Mouse (Mus musculus): Measurements from ENCODE around the gene Ap5b1. TPM values are rescaled to one million over a fixed set of nuclear protein-coding genes. Genes with fewer than 3 reads are reported as not detected.
A peak's percentile ranks its signal among the peaks of the same experiment; 100 is the strongest.

The Ap5b1 gene
- polyA plus RNA-seq, 1 experiment from 2014 or later = 10.3 TPM

DNA sequence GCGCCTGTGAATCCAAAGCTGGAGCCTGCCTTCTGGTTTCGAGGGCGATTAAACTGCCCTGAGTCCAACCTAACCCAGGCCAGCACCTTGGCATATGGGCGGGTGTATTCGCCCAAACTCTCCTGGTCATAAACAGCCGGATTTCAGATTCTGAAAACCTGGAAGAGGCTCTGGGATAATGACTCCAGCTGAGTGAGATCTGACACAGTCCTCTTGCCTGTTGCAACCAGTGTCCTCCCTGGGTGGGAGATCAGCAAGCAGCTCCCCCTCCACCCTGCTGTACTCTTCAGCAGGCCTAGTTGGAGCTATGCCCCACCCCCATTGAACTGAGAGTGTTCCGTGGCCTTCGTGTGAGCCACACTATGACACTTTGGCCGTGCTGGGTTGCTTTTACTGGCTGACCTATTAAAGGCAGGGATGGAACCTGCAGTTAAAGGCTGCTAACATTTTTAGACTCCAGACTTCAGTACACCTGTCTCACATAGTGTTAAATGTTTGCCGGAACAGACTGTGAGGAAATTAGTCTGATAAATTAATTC lies 6.5 kb upstream of the Ap5b1 start:
- Histone ChIP-seq H3K36me3 (ENCODE audit: control insufficient read depth, insufficient read depth, low read length) (no peaks in the 10 kb centered on the region), H3K9me3 (ENCODE audit: control insufficient read depth, low read length) (no peaks in the 10 kb centered on the region), H3K27ac (ENCODE audit: low read length) (peak overlapping the region; percentile 92), H3K4me2 (ENCODE audit: low read depth, low read length) (peak overlapping the region; percentile 50), H3K9ac (ENCODE audit: low read depth, low read length) (peak overlapping the region; percentile 71), H3K4me1 (ENCODE audit: control insufficient read depth, insufficient read depth, low read length) (peaks cover 25% of the 10 kb centered on the region), H3K4me3 (ENCODE audit: low read length) (peak overlapping the region; percentile 58), H3K27me3 (replicated peaks; ENCODE audit: control insufficient read depth, insufficient read depth, low read length) (peaks cover 4% of the 10 kb centered on the region; the same call in 1 of the 2 replicates)
- peak; percentile 34; the same call in 1 of the 2 replicates for ATAC-seq
- 14% methylated on average over 10 of the region's 10 CpGs for WGBS

DNA sequence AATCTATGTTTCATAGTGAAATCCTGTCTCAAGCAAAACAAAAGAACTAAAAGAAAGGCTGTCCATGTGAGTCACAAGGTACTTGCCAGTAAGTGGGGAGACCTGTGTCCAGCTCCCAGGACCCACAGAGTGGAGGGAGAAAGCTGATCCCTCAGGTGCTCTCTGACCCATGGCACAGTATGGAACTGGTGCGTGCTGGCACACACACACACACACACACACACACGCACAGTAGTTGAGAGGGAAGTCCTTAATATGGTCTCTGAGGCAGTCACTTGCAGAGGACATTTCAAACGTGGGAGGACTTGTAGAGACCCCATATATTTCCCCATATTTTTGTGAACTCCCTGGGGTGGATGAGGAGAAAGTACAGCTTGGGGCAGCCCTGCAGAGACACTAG lies 5.9 kb upstream of the Ap5b1 start:
- peaks cover 4% of the 10 kb centered on the region; the same call in 1 of the 2 replicates for H3K27me3 ChIP-seq (replicated peaks; ENCODE audit: control insufficient read depth, insufficient read depth, low read length)
- no peaks in the 10 kb centered on the region for H3K36me3 ChIP-seq (ENCODE audit: control insufficient read depth, insufficient read depth, low read length)
- 38% methylated on average over 3 of the region's 3 CpGs for whole genome bisulfite sequencing
- peak overlapping the region; percentile 50 for H3K4me2 ChIP-seq (ENCODE audit: low read depth, low read length)
- H3K27ac ChIP-seq (ENCODE audit: low read length) = peak overlapping the region; percentile 92
- peaks cover 22% of the 10 kb centered on the region for H3K4me1 ChIP-seq (ENCODE audit: control insufficient read depth, insufficient read depth, low read length)
- peak overlapping the region; percentile 58 for H3K4me3 ChIP-seq (ENCODE audit: low read length)
- no peaks in the 10 kb centered on the region for H3K9me3 ChIP-seq (ENCODE audit: control insufficient read depth, low read length)
- 0 out of 2 replicates have a peak, but pooled peaks have one; percentile 2 for ATAC-seq
- no peak overlapping the region for H3K9ac ChIP-seq (ENCODE audit: low read depth, low read length)

GRCm38 (mm10) chr19:5562776-5563175 lies 5.0 kb upstream of the Ap5b1 start:
- WGBS = 91% methylated on average over 10 of the region's 10 CpGs
- Histone ChIP-seq H3K9me3 (ENCODE audit: control insufficient read depth, low read length) (no peaks in the 10 kb centered on the region), H3K27ac (ENCODE audit: low read length) (0 out of 2 replicates have a peak overlapping the region, but pooled peaks have one; percentile 92), H3K27me3 (replicated peaks; ENCODE audit: control insufficient read depth, insufficient read depth, low read length) (peaks cover 4% of the 10 kb centered on the region; the same call in 1 of the 2 replicates), H3K4me3 (ENCODE audit: low read length) (no peak overlapping the region), H3K4me2 (ENCODE audit: low read depth, low read length) (no peak overlapping the region), H3K4me1 (ENCODE audit: control insufficient read depth, insufficient read depth, low read length) (peaks cover 23% of the 10 kb centered on the region), H3K9ac (ENCODE audit: low read depth, low read length) (no peak overlapping the region), H3K36me3 (ENCODE audit: control insufficient read depth, insufficient read depth, low read length) (no peaks in the 10 kb centered on the region)
- no peak for ATAC-seq

DNA sequence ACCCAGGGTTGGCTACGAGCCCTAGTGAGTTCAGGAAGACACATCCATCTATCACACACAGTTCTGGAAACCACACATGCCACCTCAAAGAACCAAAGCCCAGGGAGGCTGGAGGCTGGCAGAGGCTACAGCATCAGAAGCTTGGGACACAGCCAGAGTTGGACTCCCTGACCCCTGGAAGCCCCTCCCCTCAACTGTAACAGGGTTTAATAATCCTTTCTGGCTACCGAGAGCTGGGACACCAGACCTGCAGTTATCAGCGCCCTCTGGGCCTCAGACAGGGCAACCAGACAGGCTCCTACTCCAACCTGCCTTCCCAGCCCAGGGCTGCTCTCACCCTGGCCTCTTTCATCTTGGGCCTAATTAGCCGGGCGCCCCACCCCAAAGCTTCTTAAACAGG lies 1.5 kb upstream of the Ap5b1 start:
- Histone ChIP-seq H3K27ac (ENCODE audit: low read length) (peak overlapping the region; percentile 97), H3K27me3 (replicated peaks; ENCODE audit: control insufficient read depth, insufficient read depth, low read length) (0 out of 2 replicates have a peak, but pooled peaks cover 2% of the 10 kb centered on the region), H3K9ac (ENCODE audit: low read depth, low read length) (peak overlapping the region; percentile 89; the same call in 1 of the 2 replicates), H3K4me3 (ENCODE audit: low read length) (no peak overlapping the region; the same call in 1 of the 2 replicates), H3K4me1 (ENCODE audit: control insufficient read depth, insufficient read depth, low read length) (peaks cover 32% of the 10 kb centered on the region), H3K36me3 (ENCODE audit: control insufficient read depth, insufficient read depth, low read length) (peaks cover 5% of the 10 kb centered on the region), H3K4me2 (ENCODE audit: low read depth, low read length) (peak overlapping the region; percentile 97), H3K9me3 (ENCODE audit: control insufficient read depth, low read length) (no peaks in the 10 kb centered on the region)
- no peak for ATAC-seq
- 58% methylated on average over 5 of the region's 5 CpGs for WGBS

DNA sequence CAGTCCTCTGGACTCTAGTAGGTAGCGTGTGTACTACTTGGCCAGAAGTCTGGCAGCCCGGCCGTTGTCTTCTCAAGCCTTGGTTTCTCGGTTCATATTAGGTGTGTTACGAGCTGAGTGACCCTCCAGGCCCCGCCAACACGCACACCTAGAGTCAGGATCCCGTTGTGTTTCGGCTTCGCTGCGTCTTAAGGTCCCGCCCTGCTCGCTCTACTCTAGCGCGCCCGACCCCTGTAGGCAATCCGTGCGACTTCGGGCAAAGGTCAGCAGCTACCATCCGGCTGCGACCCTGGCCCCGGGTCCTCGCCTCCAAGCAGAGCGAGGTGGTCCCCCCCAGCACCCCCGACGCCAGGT lies 668 bp upstream of the Ap5b1 start:
- H3K36me3 ChIP-seq (ENCODE audit: control insufficient read depth, insufficient read depth, low read length) = peaks cover 5% of the 10 kb centered on the region
- ATAC-seq = peak; percentile 49
- 2% methylated on average over 26 of the region's 26 CpGs for WGBS
- no peaks in the 10 kb centered on the region for H3K9me3 ChIP-seq (ENCODE audit: control insufficient read depth, low read length)
- peak overlapping the region; percentile 97 for H3K27ac ChIP-seq (ENCODE audit: low read length)
- peaks cover 32% of the 10 kb centered on the region for H3K4me1 ChIP-seq (ENCODE audit: control insufficient read depth, insufficient read depth, low read length)
- H3K4me3 ChIP-seq (ENCODE audit: low read length) = peak overlapping the region; percentile 80
- H3K27me3 ChIP-seq (replicated peaks; ENCODE audit: control insufficient read depth, insufficient read depth, low read length) = no peaks in the 10 kb centered on the region
- H3K4me2 ChIP-seq (ENCODE audit: low read depth, low read length) = peak overlapping the region; percentile 97
- peak overlapping the region; percentile 89 for H3K9ac ChIP-seq (ENCODE audit: low read depth, low read length)

GRCm38 (mm10) chr19:5568470-5569140 lies 780 bp downstream of the Ap5b1 start:
- Histone ChIP-seq H3K36me3 (ENCODE audit: control insufficient read depth, insufficient read depth, low read length) (peaks cover 5% of the 10 kb centered on the region), H3K4me2 (ENCODE audit: low read depth, low read length) (peak overlapping the region; percentile 97), H3K27me3 (replicated peaks; ENCODE audit: control insufficient read depth, insufficient read depth, low read length) (no peaks in the 10 kb centered on the region), H3K9me3 (ENCODE audit: control insufficient read depth, low read length) (no peaks in the 10 kb centered on the region), H3K4me1 (ENCODE audit: control insufficient read depth, insufficient read depth, low read length) (peaks cover 32% of the 10 kb centered on the region), H3K9ac (ENCODE audit: low read depth, low read length) (peak overlapping the region; percentile 89), H3K27ac (ENCODE audit: low read length) (peak overlapping the region; percentile 97), H3K4me3 (ENCODE audit: low read length) (peak overlapping the region; percentile 80)
- 6% methylated on average over 27 of the region's 27 CpGs for WGBS
- peak; percentile 6; the same call in 1 of the 2 replicates for ATAC-seq

DNA sequence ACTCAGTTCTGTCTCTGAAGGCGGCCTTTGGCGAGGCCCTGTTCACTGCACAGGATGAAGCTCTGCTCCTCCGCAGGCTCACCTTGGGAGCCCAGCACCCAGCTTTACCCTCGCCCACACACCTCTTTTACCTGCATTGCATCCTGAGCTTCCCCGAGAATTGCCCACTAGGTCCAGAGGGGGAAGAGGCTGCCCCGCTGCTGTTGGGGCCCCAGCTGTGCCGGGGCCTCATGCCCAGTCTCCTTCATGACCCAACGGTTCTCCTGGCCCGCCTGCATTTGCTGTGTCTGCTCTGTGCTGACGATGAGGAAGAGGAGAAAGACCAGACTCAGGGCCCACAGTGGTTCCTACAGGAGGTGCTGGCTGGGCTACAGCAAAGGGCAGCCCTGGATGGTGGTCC lies 1.7 kb downstream of the Ap5b1 start:
- ATAC-seq = no peak
- Histone ChIP-seq H3K9ac (ENCODE audit: low read depth, low read length) (peak overlapping the region; percentile 89), H3K4me1 (ENCODE audit: control insufficient read depth, insufficient read depth, low read length) (peaks cover 31% of the 10 kb centered on the region), H3K27me3 (replicated peaks; ENCODE audit: control insufficient read depth, insufficient read depth, low read length) (no peaks in the 10 kb centered on the region), H3K27ac (ENCODE audit: low read length) (no peak overlapping the region), H3K4me2 (ENCODE audit: low read depth, low read length) (no peak overlapping the region; the same call in 1 of the 2 replicates), H3K36me3 (ENCODE audit: control insufficient read depth, insufficient read depth, low read length) (peaks cover 5% of the 10 kb centered on the region), H3K9me3 (ENCODE audit: control insufficient read depth, low read length) (no peaks in the 10 kb centered on the region), H3K4me3 (ENCODE audit: low read length) (peak overlapping the region; percentile 80; the same call in 1 of the 2 replicates)
- 86% methylated on average over 10 of the region's 10 CpGs for WGBS

GRCm38 (mm10) chr19:5570353-5571246 lies 2.8 kb downstream of the Ap5b1 start:
- Histone ChIP-seq H3K9ac (ENCODE audit: low read depth, low read length) (peak overlapping the region; percentile 10; the same call in 1 of the 2 replicates), H3K36me3 (ENCODE audit: control insufficient read depth, insufficient read depth, low read length) (peaks cover 5% of the 10 kb centered on the region), H3K4me1 (ENCODE audit: control insufficient read depth, insufficient read depth, low read length) (peaks cover 29% of the 10 kb centered on the region), H3K27me3 (replicated peaks; ENCODE audit: control insufficient read depth, insufficient read depth, low read length) (no peaks in the 10 kb centered on the region), H3K9me3 (ENCODE audit: control insufficient read depth, low read length) (no peaks in the 10 kb centered on the region), H3K4me3 (ENCODE audit: low read length) (no peak overlapping the region), H3K4me2 (ENCODE audit: low read depth, low read length) (no peak overlapping the region), H3K27ac (ENCODE audit: low read length) (no peak overlapping the region)
- 88% methylated on average over 32 of the region's 32 CpGs for WGBS
- ATAC-seq = no peak

- no peak overlapping the region for H3K27ac ChIP-seq (ENCODE audit: low read length)
- peaks cover 5% of the 10 kb centered on the region for H3K36me3 ChIP-seq (ENCODE audit: control insufficient read depth, insufficient read depth, low read length)
- no peaks in the 10 kb centered on the region for H3K9me3 ChIP-seq (ENCODE audit: control insufficient read depth, low read length)
- peaks cover 20% of the 10 kb centered on the region for H3K4me1 ChIP-seq (ENCODE audit: control insufficient read depth, insufficient read depth, low read length)
- no peak overlapping the region for H3K4me3 ChIP-seq (ENCODE audit: low read length)
- H3K4me2 ChIP-seq (ENCODE audit: low read depth, low read length) = no peak overlapping the region
- 70% methylated on average over 5 of the region's 5 CpGs for WGBS
- no peak for ATAC-seq
- H3K9ac ChIP-seq (ENCODE audit: low read depth, low read length) = no peak overlapping the region
- no peaks in the 10 kb centered on the region for H3K27me3 ChIP-seq (replicated peaks; ENCODE audit: control insufficient read depth, insufficient read depth, low read length)
Measured at GRCm38 (mm10) chr19:5571831-5572230, 4.0 kb downstream of the Ap5b1 start.

Data from intestine, embryonic 16.5 days (tissue).